Mouse (Mus musculus): Measurements from ENCODE around the gene Gm11595. TPM values are rescaled to one million over a fixed set of nuclear protein-coding genes. Genes with fewer than 3 reads are reported as not detected.

The Gm11595 gene
- polyA plus RNA-seq, 1 experiment from 2014 or later = not detected

DNA sequence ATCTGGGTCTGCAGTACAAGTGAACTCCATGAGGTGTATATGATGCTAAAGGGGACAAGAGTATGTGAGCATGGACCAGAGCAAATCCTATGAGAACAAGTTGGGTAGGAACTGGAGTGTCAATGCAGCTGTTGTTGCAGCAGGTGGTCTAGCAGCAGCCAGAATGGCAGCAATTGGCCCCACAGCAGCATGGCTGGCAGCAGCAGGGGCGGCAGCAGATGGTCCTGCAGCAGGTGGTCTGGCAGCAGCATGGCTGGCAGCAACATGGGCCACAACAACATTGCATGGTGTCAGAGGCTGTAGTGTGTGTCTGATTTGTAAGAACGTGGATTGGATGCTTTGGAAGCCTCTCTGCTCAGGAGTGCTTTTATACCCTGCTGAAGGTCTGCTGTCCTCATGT is 48.7 kb downstream of the Gm11595 start:
- no peak overlapping the region for H3K4me3 ChIP-seq
- no peak overlapping the region for H3K27ac ChIP-seq
- no peak for DNase-seq (ENCODE audit: extremely low spot score, low spot score)
- no peaks in the 10 kb centered on the region for H3K4me1 ChIP-seq
- H3K27me3 ChIP-seq (ENCODE audit: poor library complexity, severe bottlenecking) = no peaks in the 10 kb centered on the region
- 85% methylated on average over 2 of the region's 2 CpGs for WGBS
- H3K36me3 ChIP-seq (replicated peaks) = no peaks in the 10 kb centered on the region
- no peaks in the 10 kb centered on the region for H3K9me3 ChIP-seq

Other genes starting within 250 kb of the Gm11595 start
- not detected in 2 replicates for gene Krt40, start 229.8 kb downstream of the Gm11595 start, polyA plus RNA-seq (2016; fragmentation: Nextera tagmentation; extraction: Ambion mirVana)
- gene Krtap3-3, start 222.0 kb downstream of the Gm11595 start, polyA plus RNA-seq (2016; fragmentation: Nextera tagmentation; extraction: Ambion mirVana) = not detected in 2 replicates
- gene Krtap3-2, start 216.1 kb downstream of the Gm11595 start, polyA plus RNA-seq (2016; fragmentation: Nextera tagmentation; extraction: Ambion mirVana) = not detected in 2 replicates
- gene Gm11939, start 213.4 kb downstream of the Gm11595 start, polyA plus RNA-seq (2016; fragmentation: Nextera tagmentation; extraction: Ambion mirVana) = not detected in 2 replicates
- gene Krtap3-1, start 206.3 kb downstream of the Gm11595 start, polyA plus RNA-seq (2016; fragmentation: Nextera tagmentation; extraction: Ambion mirVana) = not detected in 2 replicates
- not detected in 2 replicates for gene Krtap1-5, start 191.9 kb downstream of the Gm11595 start, polyA plus RNA-seq (2016; fragmentation: Nextera tagmentation; extraction: Ambion mirVana)
- gene Krtap1-4, start 189.3 kb downstream of the Gm11595 start, polyA plus RNA-seq (2016; fragmentation: Nextera tagmentation; extraction: Ambion mirVana) = not detected in 2 replicates
- gene Krtap1-3, start 181.6 kb downstream of the Gm11595 start, polyA plus RNA-seq (2016; fragmentation: Nextera tagmentation; extraction: Ambion mirVana) = not detected in 2 replicates
- not detected in 2 replicates for gene Krtap9-3, start 174.8 kb downstream of the Gm11595 start, polyA plus RNA-seq (2016; fragmentation: Nextera tagmentation; extraction: Ambion mirVana)
- gene Gm11938, start 169.6 kb downstream of the Gm11595 start, polyA plus RNA-seq (2016; fragmentation: Nextera tagmentation; extraction: Ambion mirVana) = not detected in 2 replicates
- not detected in 2 replicates for gene Gm11937, start 162.7 kb downstream of the Gm11595 start, polyA plus RNA-seq (2016; fragmentation: Nextera tagmentation; extraction: Ambion mirVana)
- gene Krtap2-4, start 158.1 kb downstream of the Gm11595 start, polyA plus RNA-seq (2016; fragmentation: Nextera tagmentation; extraction: Ambion mirVana) = not detected in 2 replicates
- not detected in 2 replicates for gene Gm11562, start 152.5 kb downstream of the Gm11595 start, polyA plus RNA-seq (2016; fragmentation: Nextera tagmentation; extraction: Ambion mirVana)
- gene Krtap4-1, start 144.7 kb downstream of the Gm11595 start, polyA plus RNA-seq (2016; fragmentation: Nextera tagmentation; extraction: Ambion mirVana) = not detected in 2 replicates
- gene Krtap4-2, start 137.8 kb downstream of the Gm11595 start, polyA plus RNA-seq (2016; fragmentation: Nextera tagmentation; extraction: Ambion mirVana) = not detected in 2 replicates
- not detected in 2 replicates for gene Krtap4-7, start 128.8 kb downstream of the Gm11595 start, polyA plus RNA-seq (2016; fragmentation: Nextera tagmentation; extraction: Ambion mirVana)
- not detected in 2 replicates for gene Gm11555, start 122.7 kb downstream of the Gm11595 start, polyA plus RNA-seq (2016; fragmentation: Nextera tagmentation; extraction: Ambion mirVana)
- not detected in 2 replicates for gene Gm11563, start 114.0 kb downstream of the Gm11595 start, polyA plus RNA-seq (2016; fragmentation: Nextera tagmentation; extraction: Ambion mirVana)
- gene Krtap4-6, start 107.0 kb downstream of the Gm11595 start, polyA plus RNA-seq (2016; fragmentation: Nextera tagmentation; extraction: Ambion mirVana) = not detected in 2 replicates
- gene Gm14190, start 82.2 kb downstream of the Gm11595 start, polyA plus RNA-seq (2016; fragmentation: Nextera tagmentation; extraction: Ambion mirVana) = not detected in 2 replicates
- gene Gm14180, start 38.6 kb downstream of the Gm11595 start, polyA plus RNA-seq (2016; fragmentation: Nextera tagmentation; extraction: Ambion mirVana) = not detected in 2 replicates
- not detected in 2 replicates for gene Krtap4-8, start 7.8 kb upstream of the Gm11595 start, polyA plus RNA-seq (2016; fragmentation: Nextera tagmentation; extraction: Ambion mirVana)
- gene Krtap4-9, start 12.3 kb upstream of the Gm11595 start, polyA plus RNA-seq (2016; fragmentation: Nextera tagmentation; extraction: Ambion mirVana) = not detected in 2 replicates
- gene Gm11596, start 20.6 kb upstream of the Gm11595 start, polyA plus RNA-seq (2016; fragmentation: Nextera tagmentation; extraction: Ambion mirVana) = not detected in 2 replicates
- gene Gm11569, start 26.0 kb upstream of the Gm11595 start, polyA plus RNA-seq (2016; fragmentation: Nextera tagmentation; extraction: Ambion mirVana) = not detected in 2 replicates
- gene Gm11554, start 31.5 kb upstream of the Gm11595 start, polyA plus RNA-seq (2016; fragmentation: Nextera tagmentation; extraction: Ambion mirVana) = not detected in 2 replicates
- not detected in 2 replicates for gene Krtap4-13, start 37.0 kb upstream of the Gm11595 start, polyA plus RNA-seq (2016; fragmentation: Nextera tagmentation; extraction: Ambion mirVana)
- not detected in 2 replicates for gene Gm11564, start 42.8 kb upstream of the Gm11595 start, polyA plus RNA-seq (2016; fragmentation: Nextera tagmentation; extraction: Ambion mirVana)
- not detected in 2 replicates for gene 2300003K06Rik, start 65.2 kb upstream of the Gm11595 start, polyA plus RNA-seq (2016; fragmentation: Nextera tagmentation; extraction: Ambion mirVana)
- not detected in 2 replicates for gene Krtap4-16, start 78.7 kb upstream of the Gm11595 start, polyA plus RNA-seq (2016; fragmentation: Nextera tagmentation; extraction: Ambion mirVana)
- gene Gm11568, start 85.0 kb upstream of the Gm11595 start, polyA plus RNA-seq (2016; fragmentation: Nextera tagmentation; extraction: Ambion mirVana) = not detected in 2 replicates
- not detected in 2 replicates for gene Gm11559, start 91.6 kb upstream of the Gm11595 start, polyA plus RNA-seq (2016; fragmentation: Nextera tagmentation; extraction: Ambion mirVana)
- not detected in 2 replicates for gene Krtap9-1, start 100.5 kb upstream of the Gm11595 start, polyA plus RNA-seq (2016; fragmentation: Nextera tagmentation; extraction: Ambion mirVana)
- not detected in 2 replicates for gene Gm11567, start 106.3 kb upstream of the Gm11595 start, polyA plus RNA-seq (2016; fragmentation: Nextera tagmentation; extraction: Ambion mirVana)
- gene Krtap31-1, start 135.0 kb upstream of the Gm11595 start, polyA plus RNA-seq (2016; fragmentation: Nextera tagmentation; extraction: Ambion mirVana) = not detected in 2 replicates
- gene Gm11565, start 141.8 kb upstream of the Gm11595 start, polyA plus RNA-seq (2016; fragmentation: Nextera tagmentation; extraction: Ambion mirVana) = not detected in 2 replicates
- gene Krtap31-2, start 163.4 kb upstream of the Gm11595 start, polyA plus RNA-seq (2016; fragmentation: Nextera tagmentation; extraction: Ambion mirVana) = not detected in 2 replicates
- not detected in 2 replicates for gene Krtap9-5, start 175.6 kb upstream of the Gm11595 start, polyA plus RNA-seq (2016; fragmentation: Nextera tagmentation; extraction: Ambion mirVana)
- not detected in 2 replicates for gene Krtap29-1, start 206.1 kb upstream of the Gm11595 start, polyA plus RNA-seq (2016; fragmentation: Nextera tagmentation; extraction: Ambion mirVana)
- not detected in 2 replicates for gene Krtap16-1, start 213.7 kb upstream of the Gm11595 start, polyA plus RNA-seq (2016; fragmentation: Nextera tagmentation; extraction: Ambion mirVana)
- gene Krtap17-1, start 221.1 kb upstream of the Gm11595 start, polyA plus RNA-seq (2016; fragmentation: Nextera tagmentation; extraction: Ambion mirVana) = not detected in 2 replicates
- gene Krt33a, start 243.3 kb upstream of the Gm11595 start, polyA plus RNA-seq (2016; fragmentation: Nextera tagmentation; extraction: Ambion mirVana) = not detected in 2 replicates